Mouse (Mus musculus): ENCODE measurements around the gene Abi3.

DNA sequence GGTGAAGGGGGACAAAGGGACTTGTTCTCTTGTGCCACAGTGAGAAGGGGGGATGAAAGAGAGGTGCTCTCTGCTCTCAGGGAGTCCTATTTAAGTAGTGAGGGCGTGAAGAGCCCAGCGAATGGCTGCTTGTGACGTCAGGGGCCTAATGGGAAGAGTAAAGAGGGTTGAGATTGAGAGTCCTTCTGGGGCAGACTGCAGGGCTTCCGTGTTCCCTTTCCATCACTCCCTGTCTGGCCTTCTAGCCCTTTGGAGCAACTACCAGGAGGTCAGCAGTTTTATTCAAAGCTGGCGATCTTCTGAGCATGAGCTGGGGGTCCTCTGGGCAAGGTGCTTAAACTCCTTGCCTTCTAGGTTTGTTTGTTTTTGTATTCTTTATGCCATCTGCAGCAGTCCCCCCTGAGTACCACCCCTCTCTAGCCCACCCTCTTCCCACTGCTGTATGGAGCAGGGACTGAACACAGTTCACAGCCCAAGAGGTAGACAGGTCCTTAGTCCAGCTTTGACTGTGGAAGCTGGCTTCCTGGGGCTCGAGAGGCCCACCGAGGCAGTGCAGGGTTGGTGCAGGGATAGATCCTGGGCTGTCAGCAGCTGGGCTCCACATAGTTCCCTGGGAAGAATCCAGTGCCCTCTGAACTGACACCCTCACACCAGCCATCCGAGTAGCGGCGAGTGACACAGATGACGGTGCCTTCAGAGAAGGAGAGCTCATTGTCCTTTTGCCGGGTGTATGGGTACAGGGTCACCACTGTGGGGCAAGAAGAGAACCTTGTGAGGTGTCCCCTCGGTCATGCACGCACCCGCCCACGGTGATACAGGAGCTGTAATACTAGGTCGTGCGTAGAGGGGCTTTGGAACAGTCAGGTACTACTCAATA lies 9.9 kb downstream of the Abi3 start:
- TF ChIP-seq GATA1 (IDR thresholded peaks at IDR 0.05; ENCODE audit: low read length) (no peak), TAL1 (IDR thresholded peaks at IDR 0.05; ENCODE audit: low read length) (no peak)
